Mouse (Mus musculus) adrenal gland, adult (tissue): ENCODE results near the gene Tnfrsf18.
A peak's percentile ranks its signal among the peaks of the same experiment; 100 is the strongest.

Experiments used
- DNase-seq, 2 experiments: peaks; one replicate each; pipeline ENCODE4 v3.0.0; 2022 to 2023; ENCODE audit warnings: low spot score in 1 of 2; ENCODE audit not compliant: inconsistent age in 2 of 2

The Tnfrsf18 gene

DNA sequence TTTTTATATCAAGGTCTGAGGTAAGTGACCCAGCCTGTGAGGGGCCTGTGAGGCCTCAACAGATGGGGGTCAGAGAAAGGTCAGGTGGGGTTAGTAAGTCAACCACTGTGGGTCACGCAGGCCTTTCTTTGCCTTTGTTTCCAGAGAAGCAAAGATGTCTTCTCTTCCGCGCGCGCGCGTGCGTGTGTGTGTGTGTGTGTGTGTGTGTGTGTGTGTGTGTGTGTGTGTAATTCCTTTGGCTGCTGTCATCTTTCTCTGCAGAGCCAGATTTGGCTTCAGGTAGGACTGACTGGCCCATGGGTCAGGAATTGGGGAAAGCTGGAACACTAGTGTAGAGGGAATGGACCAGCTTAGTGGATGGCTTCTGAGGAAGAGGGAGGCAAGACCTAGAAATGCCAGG, 43.7 kb downstream of the Tnfrsf18 start:
- no peak for DNase-seq

DNA sequence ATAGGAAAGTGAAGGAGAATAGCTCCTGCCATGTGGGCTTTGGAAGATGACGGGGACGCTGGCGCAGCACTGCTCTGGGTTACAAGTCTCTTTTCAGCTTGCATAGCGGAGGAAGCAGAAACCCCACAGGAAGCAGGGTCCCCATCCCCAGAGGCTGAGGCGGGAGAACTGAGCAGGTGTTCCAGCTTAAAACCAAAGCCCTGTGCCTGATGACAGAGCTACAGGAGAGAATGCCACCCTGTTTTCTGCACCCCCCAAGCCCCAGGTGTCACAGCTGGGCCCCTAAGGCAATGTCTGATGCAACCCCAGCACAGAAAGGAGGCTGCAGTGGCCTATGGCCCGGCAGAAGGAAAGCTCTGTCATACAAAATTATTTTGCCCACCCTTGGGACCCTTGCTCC, 44.3 kb downstream of the Tnfrsf18 start:
- DNase-seq, result no peak

DNA sequence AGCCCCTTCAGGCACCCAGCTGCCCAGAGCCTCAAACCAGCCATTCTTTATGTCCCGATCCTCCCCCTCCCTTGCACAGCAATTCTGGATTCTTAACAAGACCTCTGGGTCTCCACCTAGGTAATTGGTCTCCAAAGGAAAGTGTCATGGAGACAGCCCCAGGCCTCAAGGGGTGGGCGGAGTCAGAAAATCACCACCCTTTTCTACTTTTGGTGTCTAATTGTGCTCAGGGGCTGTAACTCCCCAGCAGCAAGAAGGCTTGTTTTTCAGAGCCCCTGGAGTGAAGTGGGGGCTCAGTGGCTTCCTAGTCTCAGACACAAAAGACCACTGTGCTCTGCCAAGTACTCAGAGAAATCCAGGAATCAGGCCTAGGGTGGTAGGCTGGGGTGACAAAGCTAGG, 44.8 kb downstream of the Tnfrsf18 start:
- no peak for DNase-seq

DNA sequence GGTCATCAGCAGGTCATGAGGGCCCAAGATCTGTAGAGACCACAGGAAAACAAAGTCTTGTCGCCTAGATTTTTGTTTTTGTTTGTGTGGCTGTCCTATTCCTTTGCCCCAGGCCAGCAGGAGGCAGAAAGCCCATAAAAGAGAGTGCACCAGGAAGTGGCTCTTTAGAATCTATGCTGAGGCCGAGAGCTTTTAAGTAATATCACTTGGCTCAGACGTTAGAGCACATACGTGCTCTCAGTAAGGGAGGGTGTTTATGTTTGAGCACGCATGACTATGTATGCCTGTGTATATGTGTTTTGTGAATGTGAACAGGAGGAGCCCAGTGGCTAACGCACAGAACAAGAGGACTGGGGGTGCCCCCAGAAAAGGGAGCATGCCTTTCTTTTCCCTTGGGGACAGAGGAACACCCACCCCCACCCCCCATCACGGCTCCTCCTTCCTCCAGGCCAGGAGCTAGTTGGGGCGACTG, 51.0 kb downstream of the Tnfrsf18 start:
- no peak for DNase-seq

DNA sequence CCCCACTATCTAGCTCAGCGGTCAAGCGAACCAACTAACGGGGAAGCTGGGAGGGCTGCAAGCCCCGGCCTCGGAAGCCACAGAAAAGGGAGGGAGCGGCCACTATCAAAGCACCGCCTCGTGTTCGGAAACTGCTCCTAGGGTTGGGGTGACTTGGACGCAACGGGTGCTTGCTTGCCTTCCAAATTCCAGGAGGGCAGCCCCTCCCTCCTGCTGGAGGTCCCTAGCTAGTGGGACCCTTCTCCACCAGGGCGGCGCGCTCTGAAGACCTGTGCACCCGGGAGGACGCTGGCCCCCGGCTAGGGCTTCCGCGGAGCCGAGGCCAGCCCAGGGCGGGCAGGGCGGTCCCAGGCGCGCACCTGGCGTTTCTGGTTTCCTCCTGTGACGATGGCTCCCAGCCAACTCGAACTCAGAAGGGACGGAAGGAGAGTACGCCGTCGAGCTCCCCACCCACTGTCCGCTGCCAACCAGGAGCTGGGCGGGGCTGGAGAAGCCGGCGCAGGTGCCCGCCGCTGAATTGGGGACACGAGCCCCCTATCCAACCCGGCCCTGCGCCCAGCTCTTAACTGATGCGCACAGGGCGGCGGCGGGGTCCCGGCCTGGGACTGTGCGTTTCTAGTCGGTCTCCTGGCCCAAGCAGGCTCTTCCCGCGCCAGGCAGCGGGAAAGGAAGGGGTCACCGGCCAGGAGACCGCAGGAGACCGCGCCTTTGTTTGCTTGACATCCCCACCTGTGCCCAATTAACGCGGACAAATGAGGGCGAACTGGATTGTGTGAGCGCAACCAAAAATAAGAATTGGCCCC, 51.7 kb downstream of the Tnfrsf18 start:
- peak; percentile 13 to 50 for DNase-seq
